Mouse (Mus musculus) bone marrow, adult 2 months (tissue): ENCODE measurements around the gene Spata32. TPM values are rescaled to one million over a fixed set of nuclear protein-coding genes. Genes with fewer than 3 reads are reported as not detected.
A peak's percentile ranks its signal among the peaks of the same experiment; 100 is the strongest.

ENCODE experiments used
- H3K27ac ChIP-seq: fragments of 200-500 bp; 2 replicates; pipeline ENCODE4 v1.5.1; 2012; ENCODE audit warnings: low read depth, mild to moderate bottlenecking, control low read depth, inconsistent platforms, low read length; ENCODE audit not compliant: control insufficient read depth, poor library complexity, insufficient read depth
- H3K4me1 ChIP-seq: fragments of 200-500 bp; 2 replicates; pipeline ENCODE4 v1.6.1; 2011; ENCODE audit warnings: low read length; ENCODE audit not compliant: control insufficient read depth, insufficient read depth
- H3K4me3 ChIP-seq: fragments of 200-500 bp; replicated peaks from 2 replicates; pipeline ENCODE3; 2011; ENCODE audit warnings: mild to moderate bottlenecking, low read depth, low read length, control low read depth; ENCODE audit not compliant: control insufficient read depth
- CTCF ChIP-seq: fragments of 200-500 bp; IDR thresholded peaks from 2 replicates; pipeline ENCODE4 v1.5.1; 2011; ENCODE audit warnings: low read length, control low read depth; ENCODE audit not compliant: control insufficient read depth, insufficient read depth
- POLR2A ChIP-seq: fragments of 200-500 bp; IDR thresholded peaks from 2 replicates; pipeline ENCODE4 v1.6.1; 2011; ENCODE audit warnings: low read depth, mild to moderate bottlenecking, control low read depth, low read length, borderline replicate concordance; ENCODE audit not compliant: control insufficient read depth
- WGBS: fragments of 180-500 bp; shearing (Covaris S2); methylation state at CpG from one replicate; pipeline ENCODE4 v1.1.7; 2018; 5-methylcytosine and 5-hydroxymethylcytosine counted together
- polyA plus RNA-seq: library from polyadenylated mRNA; stranded (reverse); fragments of >200 nt; gene quantifications from 2 replicates; pipeline ENCODE4 v1.2.4, GENCODE M21; 2011; ENCODE audit warnings: low replicate concordance; ENCODE audit not compliant: missing spikeins, insufficient read depth, insufficient read length

Gene Spata32
- polyA plus RNA-seq, 1 experiment: not detected

DNA sequence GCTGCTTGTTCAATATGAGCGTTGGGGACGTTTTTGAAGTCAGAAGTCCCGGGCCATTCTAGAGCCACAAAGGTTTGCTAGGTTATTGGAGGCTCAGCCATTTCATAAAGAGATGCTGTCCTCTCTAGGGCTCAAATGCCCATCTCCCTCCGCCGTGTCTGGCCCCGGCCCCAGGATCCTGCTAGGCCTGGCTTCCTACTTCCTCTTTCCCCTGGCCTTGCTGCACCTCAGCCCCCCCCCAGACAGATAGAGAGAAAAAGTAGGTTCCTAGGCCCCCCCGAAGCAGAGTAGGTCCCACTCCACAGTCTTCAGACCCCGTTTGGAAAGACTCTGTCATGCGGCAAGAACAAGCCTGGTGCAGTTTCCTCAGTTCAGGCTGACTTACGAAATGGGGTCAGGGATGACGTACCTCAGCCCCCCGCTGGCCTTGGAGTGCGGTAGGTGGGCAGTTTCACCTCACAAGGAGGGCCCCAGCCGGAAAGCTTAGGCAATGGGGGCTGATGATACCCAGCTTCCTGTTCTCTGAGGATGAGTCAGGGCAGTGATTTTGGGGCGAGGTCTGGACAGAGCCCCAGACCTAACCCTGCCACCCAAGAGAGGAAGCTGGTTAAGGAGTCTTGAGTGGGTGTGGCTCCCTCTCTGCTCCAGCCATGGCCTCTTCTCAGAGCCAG lies 40.3 kb downstream of the Spata32 start:
- Histone ChIP-seq H3K4me1 (peaks cover 10% of the 10 kb centered on the region), H3K27ac (peak overlapping the region; percentile 96), H3K4me3 (peak overlapping the region; percentile 33)
- no peak for TF ChIP-seq POLR2A
- no peak for TF ChIP-seq CTCF
- WGBS: 14% methylated on average over 15 of the region's 15 CpGs

DNA sequence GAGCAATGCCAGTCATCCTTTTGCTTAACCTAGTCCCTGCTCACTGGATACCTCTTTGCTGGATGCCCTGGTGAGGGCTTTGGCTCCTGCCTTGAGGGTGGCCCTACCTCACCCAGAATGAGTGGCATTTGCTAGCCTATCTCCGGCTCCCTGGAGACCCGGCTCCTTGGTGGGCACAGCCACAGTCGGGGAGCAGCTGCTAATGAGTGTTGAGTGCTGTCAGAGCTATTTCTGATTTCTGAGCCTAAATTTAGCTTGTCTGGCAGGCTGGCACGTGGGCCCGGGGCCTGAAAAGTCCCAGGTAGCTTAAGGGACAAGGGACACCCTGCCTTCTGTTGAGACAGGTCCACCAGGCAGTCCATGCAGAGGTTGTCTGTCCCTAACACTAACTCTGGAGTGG lies 41.0 kb downstream of the Spata32 start:
- H3K4me3 ChIP-seq: peak overlapping the region; percentile 8
- peak overlapping the region; percentile 96 for H3K27ac ChIP-seq
- WGBS: 35% methylated on average over 5 of the region's 5 CpGs
- peaks cover 9% of the 10 kb centered on the region for H3K4me1 ChIP-seq
- TF ChIP-seq POLR2A: no peak
- no peak for TF ChIP-seq CTCF

DNA sequence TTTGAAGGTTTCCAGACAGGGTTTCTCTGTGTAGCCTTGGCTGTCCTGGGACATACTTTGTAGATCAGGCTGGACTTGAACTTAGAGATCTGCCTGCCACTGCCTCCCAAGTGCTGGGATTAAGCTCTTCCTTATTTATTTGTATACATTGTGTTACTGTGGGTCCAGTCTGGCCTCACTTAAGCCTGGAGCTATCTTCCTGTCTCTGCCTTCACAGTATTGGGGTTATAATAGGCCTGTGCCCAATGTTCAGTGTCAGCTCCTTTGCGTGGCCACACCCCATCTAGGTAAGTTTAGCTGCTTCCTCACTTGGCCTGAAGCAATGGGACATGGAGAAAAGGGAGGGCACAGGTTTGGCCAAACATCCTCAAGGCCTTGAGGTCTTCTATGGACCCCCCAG lies 41.7 kb downstream of the Spata32 start:
- TF ChIP-seq CTCF: no peak
- TF ChIP-seq POLR2A: no peak
- Histone ChIP-seq H3K4me1 (peaks cover 9% of the 10 kb centered on the region), H3K27ac (peak overlapping the region; percentile 96), H3K4me3 (peak overlapping the region; percentile 6)
- 50% methylated on average over 1 of the region's 1 CpGs for WGBS

DNA sequence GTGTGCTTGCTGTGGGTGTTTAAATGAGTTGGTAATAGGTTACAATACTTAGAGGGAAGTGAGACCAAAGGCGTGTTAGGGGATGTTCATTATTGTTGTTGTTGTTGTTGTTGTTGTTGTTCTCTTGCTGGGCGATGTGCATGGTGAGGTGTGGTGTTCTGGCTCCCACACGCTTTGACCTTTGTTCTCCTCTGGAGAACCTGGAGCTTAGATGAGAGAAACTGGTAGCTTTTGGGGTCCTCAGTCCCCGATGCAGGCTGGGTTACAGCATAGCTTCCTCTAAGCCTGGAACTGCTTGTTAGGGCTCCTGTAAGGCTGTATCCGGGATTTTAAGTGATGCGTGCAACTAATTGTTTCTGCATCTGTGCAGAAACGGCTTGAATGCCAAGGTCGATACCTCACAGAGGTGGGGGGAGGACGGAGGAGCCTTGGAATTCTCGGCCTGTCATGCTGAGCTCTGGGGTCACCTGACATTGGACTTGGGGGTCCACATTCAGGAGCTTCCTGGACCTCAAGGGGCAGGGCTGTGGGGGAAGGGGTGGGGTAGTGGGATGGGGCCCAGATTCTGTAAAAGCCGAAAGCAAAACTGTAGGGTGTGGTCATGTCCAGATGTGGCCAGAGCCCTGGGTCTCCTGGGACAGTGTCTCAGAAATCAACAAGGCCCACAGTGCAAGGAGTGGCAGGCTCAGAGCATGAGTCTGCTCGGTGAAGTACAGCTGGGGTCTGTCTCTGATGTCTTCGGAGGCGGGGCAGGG lies 42.4 kb downstream of the Spata32 start:
- H3K4me1 ChIP-seq: peaks cover 9% of the 10 kb centered on the region
- WGBS: 28% methylated on average over 14 of the region's 14 CpGs

DNA sequence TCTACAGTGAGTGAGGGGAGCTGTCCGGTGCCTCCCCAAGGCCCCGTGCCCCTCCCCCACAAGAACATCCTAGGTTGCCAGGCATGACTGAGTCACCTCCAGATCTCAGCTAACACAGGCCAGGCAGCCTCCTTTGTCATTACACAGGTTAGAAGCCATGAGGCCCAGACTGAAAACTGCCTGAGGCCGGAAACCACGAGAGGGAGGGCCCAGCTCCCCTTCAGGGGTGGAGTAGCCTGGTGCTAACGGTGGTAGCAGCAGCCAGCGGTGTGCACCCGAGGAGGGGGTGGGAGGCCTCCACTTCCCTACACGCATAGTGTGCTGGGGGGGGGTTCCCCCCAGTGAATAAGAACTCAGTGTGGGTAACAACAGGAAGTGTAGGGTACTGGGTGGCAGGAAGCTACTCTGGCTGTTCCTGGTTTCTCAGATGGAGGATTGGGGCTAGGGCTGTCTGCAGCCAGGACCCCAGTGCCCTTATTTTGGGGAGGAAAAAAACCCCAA lies 43.3 kb downstream of the Spata32 start:
- H3K4me1 ChIP-seq: peaks cover 9% of the 10 kb centered on the region
- peak overlapping the region; percentile 96 for H3K27ac ChIP-seq
- H3K4me3 ChIP-seq: peak overlapping the region; percentile 67
- TF ChIP-seq CTCF: no peak
- TF ChIP-seq POLR2A: peak; percentile 27; the same call in 1 of the 2 replicates
- WGBS: 1% methylated on average over 8 of the region's 8 CpGs

More for the DNA sequence above, 42.4 kb downstream of the Spata32 start:
- Histone ChIP-seq H3K27ac (peak overlapping the region; percentile 96), H3K4me3 (peak overlapping the region; percentile 57)
- TF ChIP-seq CTCF (no peak), POLR2A (no peak)

DNA sequence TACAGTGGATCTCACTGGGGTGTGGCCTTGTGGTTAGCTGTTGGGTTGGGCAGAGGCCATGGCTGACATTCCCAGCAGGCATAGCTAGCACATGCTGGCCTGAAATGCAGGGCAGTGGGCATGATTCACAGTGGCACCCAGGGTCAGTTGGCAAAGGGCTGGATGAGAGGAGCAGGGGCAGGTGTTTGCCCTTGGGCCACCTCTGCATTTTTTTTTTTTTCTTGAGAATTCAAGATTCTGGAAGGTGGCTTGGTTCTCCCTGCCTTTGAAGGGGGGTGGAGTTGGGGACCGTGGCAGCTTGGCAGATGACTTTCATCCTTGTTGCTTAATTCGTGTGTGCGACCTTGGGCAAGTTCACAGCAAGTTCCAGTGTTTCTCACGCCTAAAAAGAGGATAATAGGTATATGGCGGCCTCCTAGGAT lies 43.8 kb downstream of the Spata32 start:
- 5% methylated on average over 5 of the region's 5 CpGs for WGBS
- TF ChIP-seq POLR2A (no peak), CTCF (no peak)
- Histone ChIP-seq H3K4me1 (peaks cover 9% of the 10 kb centered on the region), H3K4me3 (peak overlapping the region; percentile 67), H3K27ac (peak overlapping the region; percentile 96)

DNA sequence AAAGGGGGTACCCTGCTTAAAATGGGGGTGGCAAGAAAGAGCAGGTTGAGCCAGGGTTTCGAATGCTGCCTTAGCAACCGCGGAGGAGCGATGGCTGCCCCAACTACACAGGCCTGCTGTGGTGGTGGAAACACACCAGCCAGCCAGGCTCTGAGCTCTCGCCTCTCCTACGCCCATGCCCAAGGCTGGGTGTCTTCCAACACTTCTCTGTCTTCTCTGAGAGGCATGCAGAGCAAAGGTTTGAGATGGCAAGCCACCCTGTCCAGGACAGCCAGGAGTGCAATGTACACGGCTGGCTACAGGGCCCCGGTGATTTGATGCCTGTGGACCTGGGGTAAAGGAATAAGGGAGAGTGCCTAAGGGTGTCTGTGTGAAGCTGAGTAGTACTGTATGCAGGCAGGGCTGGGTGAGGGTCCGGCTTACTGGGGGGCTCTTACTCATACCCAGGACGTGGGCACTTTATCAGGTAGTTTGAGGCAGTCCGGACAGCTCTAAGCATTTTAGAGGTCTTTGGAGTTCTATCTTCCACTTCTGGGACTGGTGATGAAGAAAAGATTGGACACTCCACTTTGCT lies 44.4 kb downstream of the Spata32 start:
- 38% methylated on average over 11 of the region's 11 CpGs for WGBS

More for the DNA sequence above, 44.4 kb downstream of the Spata32 start:
- peaks cover 9% of the 10 kb centered on the region for H3K4me1 ChIP-seq
- H3K4me3 ChIP-seq: peak overlapping the region; percentile 68
- TF ChIP-seq CTCF (no peak), POLR2A (no peak)
- H3K27ac ChIP-seq: peak overlapping the region; percentile 96
